Mouse (Mus musculus): ENCODE measurements around the gene Gm27021.

DNA sequence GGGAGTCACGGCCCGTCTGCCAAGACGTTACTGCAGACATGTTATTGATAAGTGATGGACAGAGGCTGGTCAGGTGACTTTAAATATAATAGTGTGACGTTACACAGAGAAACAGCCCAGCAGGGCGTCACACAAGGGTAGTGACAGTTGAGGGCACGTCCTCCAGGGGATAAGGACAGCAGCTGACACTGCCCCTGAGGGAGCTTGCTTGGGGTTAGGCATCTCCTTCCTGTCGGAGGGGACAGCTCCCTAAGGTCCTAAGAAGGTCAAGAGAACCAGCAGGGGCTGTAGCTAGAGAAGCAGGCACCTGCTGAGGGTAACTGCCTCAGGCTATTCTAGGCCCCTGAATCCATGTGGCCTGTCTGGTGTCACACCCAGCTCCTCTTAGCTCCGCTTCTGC is 96.3 kb downstream of the Gm27021 start:
- no peak for TF ChIP-seq POLR2A (IDR thresholded peaks at IDR 0.05; ENCODE audit: insufficient read depth, low read length)
- TF ChIP-seq CTCF (IDR thresholded peaks at IDR 0.05; ENCODE audit: low read depth, low read length), result no peak
- TF ChIP-seq EP300 (IDR thresholded peaks at IDR 0.05; ENCODE audit: insufficient read depth, low read depth, low read length), result no peak
